ENCODE assay signal across 9 mouse cellular contexts in genomic region chr15:99332111-99332510, GRCm38 (mm10). TPM values are rescaled to one million over a fixed set of nuclear protein-coding genes. Genes with fewer than 3 reads are reported as not detected.
DNase-seq lines count a peak whose midpoint lies in the region; ATAC-seq lines count a peak whose summit lies in the region.
"Had no signal": no experiment of that assay in that cellular context is flagged by ENCODE, and none has a peak within 500 bp of the region (broad histone marks: within the 10 kb centered on the region; RNA-seq: fewer than 3 reads in every experiment).

No protein-coding gene starts in this region.

- H3K4me1 ChIP-seq in embryonic facial prominence, embryonic 11.5 days (ENCODE audit: control insufficient read depth, insufficient read depth, low read length), result peaks cover 22% of the 10 kb centered on the region
- H3K4me1 ChIP-seq in hindbrain, embryonic 11.5 days (replicated peaks; ENCODE audit: control insufficient read depth, insufficient read depth, low read length), result 0 out of 2 replicates have a peak, but pooled peaks cover 3% of the 10 kb centered on the region
- H3K4me1 ChIP-seq in liver, embryonic 16.5 days (ENCODE audit: control insufficient read depth, low read depth, low read length), result peaks cover 60% of the 10 kb centered on the region
- H3K4me1 ChIP-seq: forebrain, embryonic 13.5 days had no signal

- no peaks in the 10 kb centered on the region for H3K9me3 ChIP-seq in embryonic facial prominence, embryonic 11.5 days (replicated peaks; ENCODE audit: control insufficient read depth, low read length)
- no peaks in the 10 kb centered on the region for H3K9me3 ChIP-seq in hindbrain, embryonic 11.5 days (ENCODE audit: control insufficient read depth, low read length)
- no peaks in the 10 kb centered on the region for H3K9me3 ChIP-seq in liver, embryonic 16.5 days (replicated peaks; ENCODE audit: control insufficient read depth, low read length)
- H3K9me3 ChIP-seq: forebrain, embryonic 13.5 days had no signal

- peak overlapping the region; percentile 89 for H3K27ac ChIP-seq in embryonic facial prominence, embryonic 11.5 days (replicated peaks; ENCODE audit: low read depth, low read length)
- 0 out of 2 replicates have a peak overlapping the region, but pooled peaks have one; percentile 74 for H3K27ac ChIP-seq in hindbrain, embryonic 11.5 days (ENCODE audit: low read depth, low read length)
- peak overlapping the region; percentile 82 for H3K27ac ChIP-seq in liver, embryonic 16.5 days (ENCODE audit: low read length)
- H3K27ac ChIP-seq: forebrain, embryonic 13.5 days had no signal

- no peaks in the 10 kb centered on the region for H3K27me3 ChIP-seq in embryonic facial prominence, embryonic 11.5 days (ENCODE audit: control insufficient read depth, insufficient read depth, low read length)
- no peaks in the 10 kb centered on the region for H3K27me3 ChIP-seq in hindbrain, embryonic 11.5 days (ENCODE audit: control insufficient read depth, insufficient read depth, low read length)
- H3K27me3 ChIP-seq in liver, embryonic 16.5 days (ENCODE audit: control insufficient read depth, insufficient read depth, low read depth, low read length), result no peaks in the 10 kb centered on the region
- H3K27me3 ChIP-seq: forebrain, embryonic 13.5 days had no signal

- H3K4me3 ChIP-seq in embryonic facial prominence, embryonic 11.5 days (ENCODE audit: low read depth, low read length), result no peak overlapping the region
- H3K4me3 ChIP-seq in hindbrain, embryonic 11.5 days (ENCODE audit: low read depth, low read length), result no peak overlapping the region
- H3K4me3 ChIP-seq in liver, embryonic 16.5 days (ENCODE audit: low read depth, low read length), result no peak overlapping the region
- H3K4me3 ChIP-seq: forebrain, embryonic 13.5 days had no signal

- no peak for ATAC-seq in embryonic facial prominence, embryonic 11.5 days (replicated peaks; ENCODE audit: insufficient number of reproducible peaks, low FRiP score, low TSS enrichment, low read depth)
- ATAC-seq in hindbrain, embryonic 11.5 days (ENCODE audit: low FRiP score), result no peak
- no peak for ATAC-seq in liver, embryonic 16.5 days (ENCODE audit: low read depth)
- ATAC-seq in erythroid progenitor cell, adult 5-6 weeks (replicated peaks; ENCODE audit: low FRiP score, poor library complexity, severe bottlenecking), result no peak
- ATAC-seq: forebrain, embryonic 13.5 days had no signal

- no peak overlapping the region for H3K4me2 ChIP-seq in embryonic facial prominence, embryonic 11.5 days (ENCODE audit: low read depth, low read length)
- H3K4me2 ChIP-seq in hindbrain, embryonic 11.5 days (replicated peaks; ENCODE audit: low read depth, low read length), result no peak overlapping the region
- H3K4me2 ChIP-seq in liver, embryonic 16.5 days (ENCODE audit: low read depth, low read length), result no peak overlapping the region
- H3K4me2 ChIP-seq: forebrain, embryonic 13.5 days had no signal

- no peaks in the 10 kb centered on the region; the same call in 1 of the 2 replicates for H3K36me3 ChIP-seq in embryonic facial prominence, embryonic 11.5 days (replicated peaks; ENCODE audit: control insufficient read depth, insufficient read depth, low read depth, low read length)
- 0 out of 2 replicates have a peak, but pooled peaks cover 2% of the 10 kb centered on the region for H3K36me3 ChIP-seq in hindbrain, embryonic 11.5 days (ENCODE audit: control insufficient read depth, insufficient read depth, low read length)
- no peaks in the 10 kb centered on the region for H3K36me3 ChIP-seq in liver, embryonic 16.5 days (ENCODE audit: control insufficient read depth, insufficient read depth)

- peak; percentile 38 for DNase-seq in kidney, postnatal 10 days
- no peak for DNase-seq in kidney, postnatal 25 days
- no peak for DNase-seq in embryonic facial prominence, embryonic 11.5 days (ENCODE audit: low spot score)
- DNase-seq in hindbrain, embryonic 11.5 days (ENCODE audit: low spot score), result no peak
- DNase-seq in adrenal gland, postnatal 10 days, result no peak
- no peak for DNase-seq in adrenal gland, postnatal 14 days

- no peak overlapping the region; the same call in 1 of the 2 replicates for H3K9ac ChIP-seq in embryonic facial prominence, embryonic 11.5 days (replicated peaks; ENCODE audit: low read length)
- 0 out of 2 replicates have a peak overlapping the region, but pooled peaks have one; percentile 17 for H3K9ac ChIP-seq in hindbrain, embryonic 11.5 days (ENCODE audit: low read depth, low read length)
- H3K9ac ChIP-seq in liver, embryonic 16.5 days (ENCODE audit: low read depth, low read length), result no peak overlapping the region
- H3K9ac ChIP-seq: forebrain, embryonic 13.5 days had no signal

RNA-seq across cellular contexts. Expression of gene Fam186b, which starts 36.4 kb away (rescaled TPM):
- polyA plus RNA-seq in embryonic facial prominence, embryonic 11.5 days (2014; fragmentation: Nextera tagmentation; extraction: Ambion mirVana), result 0.08 and 0.10 TPM in 2 replicates
- polyA plus RNA-seq in hindbrain, embryonic 11.5 days (2014; fragmentation: Nextera tagmentation; extraction: Ambion mirVana), result 0.22 and 0.29 TPM in 2 replicates
- polyA plus RNA-seq in liver, embryonic 16.5 days (2015; fragmentation: Nextera tagmentation; extraction: Ambion mirVana), result 0.04 TPM in 1 of 2 replicates, not detected in the other
- 1 to 10 TPM; 1.5 to 1.9 TPM for total RNA-seq in adrenal gland, postnatal 10 days (2021)
- total RNA-seq in erythroid progenitor cell, adult 5-6 weeks (2015; ENCODE audit: low replicate concordance), result not detected in 2 replicates
- total RNA-seq in erythroid progenitor cell, adult 5-6 weeks (2017; ENCODE audit: low replicate concordance), result not detected in 2 replicates
- 2.0 and 2.8 TPM in 2 replicates for total RNA-seq in adrenal gland, postnatal 14 days (2021)

RNA-seq across cellular contexts. Expression of gene Prpf40b, which starts 37.2 kb away (rescaled TPM):
- polyA plus RNA-seq in embryonic facial prominence, embryonic 11.5 days (2014; fragmentation: Nextera tagmentation; extraction: Ambion mirVana), result 42.0 and 44.1 TPM in 2 replicates
- polyA plus RNA-seq in hindbrain, embryonic 11.5 days (2014; fragmentation: Nextera tagmentation; extraction: Ambion mirVana), result 41.9 and 45.7 TPM in 2 replicates
- 6.5 and 8.0 TPM in 2 replicates for polyA plus RNA-seq in liver, embryonic 16.5 days (2015; fragmentation: Nextera tagmentation; extraction: Ambion mirVana)
- total RNA-seq in adrenal gland, postnatal 10 days (2021), result 10 to 100 TPM; 40.4 to 57.2 TPM
- 4.0 TPM in 1 of 2 replicates, not detected in the other for total RNA-seq in erythroid progenitor cell, adult 5-6 weeks (2015; ENCODE audit: low replicate concordance)
- 1.0 TPM in 1 of 2 replicates, not detected in the other for total RNA-seq in erythroid progenitor cell, adult 5-6 weeks (2017; ENCODE audit: low replicate concordance)
- total RNA-seq in adrenal gland, postnatal 14 days (2021), result 44.8 and 46.5 TPM in 2 replicates

RNA-seq across cellular contexts. Expression of gene Fmnl3, which starts 38.2 kb away (rescaled TPM):
- polyA plus RNA-seq in embryonic facial prominence, embryonic 11.5 days (2014; fragmentation: Nextera tagmentation; extraction: Ambion mirVana), result 17.1 and 17.6 TPM in 2 replicates
- 10.5 and 11.4 TPM in 2 replicates for polyA plus RNA-seq in hindbrain, embryonic 11.5 days (2014; fragmentation: Nextera tagmentation; extraction: Ambion mirVana)
- polyA plus RNA-seq in liver, embryonic 16.5 days (2015; fragmentation: Nextera tagmentation; extraction: Ambion mirVana), result 2.9 and 3.0 TPM in 2 replicates
- 10 to 100 TPM; 27.6 to 31.7 TPM for total RNA-seq in adrenal gland, postnatal 10 days (2021)
- total RNA-seq in erythroid progenitor cell, adult 5-6 weeks (2015; ENCODE audit: low replicate concordance), result 3.6 and 5.0 TPM in 2 replicates
- 1.5 and 2.7 TPM in 2 replicates for total RNA-seq in erythroid progenitor cell, adult 5-6 weeks (2017; ENCODE audit: low replicate concordance)
- total RNA-seq in adrenal gland, postnatal 14 days (2021), result 21.3 and 31.3 TPM in 2 replicates
